Mouse (Mus musculus) myocyte (in vitro differentiated cells): Measurements from ENCODE around the gene Sipa1. TPM values are rescaled to one million over a fixed set of nuclear protein-coding genes. Genes with fewer than 3 reads are reported as not detected.
A peak's percentile ranks its signal among the peaks of the same experiment; 100 is the strongest.

Source experiments
- H3K27me3 ChIP-seq: one replicate; pipeline ENCODE4 v1.6.1; 2011; ENCODE audit not compliant: control insufficient read depth, insufficient read depth, insufficient read length
- H3K36me3 ChIP-seq: one replicate; pipeline ENCODE4 v1.6.1; 2011; ENCODE audit not compliant: control insufficient read depth, insufficient read depth
- H3K4me2 ChIP-seq: one replicate; pipeline ENCODE4 v1.6.1; 2011; ENCODE audit warnings: low read depth, control low read depth
- H3K4me3 ChIP-seq: one replicate; pipeline ENCODE4 v1.5.1; 2011; ENCODE audit warnings: mild to moderate bottlenecking, control low read depth, moderate library complexity
- H3K79me2 ChIP-seq: one replicate; pipeline ENCODE4 v1.6.1; 2011; ENCODE audit not compliant: control insufficient read depth, insufficient read depth
- H3ac ChIP-seq: one replicate; pipeline ENCODE4 v1.6.1; 2011; ENCODE audit not compliant: control insufficient read depth, insufficient read length
- CEBPB ChIP-seq: IDR thresholded peaks from 2 replicates; pipeline ENCODE4 v1.6.1; 2011; ENCODE audit warnings: mild to moderate bottlenecking, moderate library complexity; ENCODE audit not compliant: poor library complexity, insufficient read depth, severe bottlenecking
- E2F4 ChIP-seq: IDR thresholded peaks from one replicate; pipeline ENCODE4 v1.6.1; 2011; ENCODE audit warnings: mild to moderate bottlenecking, control low read depth, moderate library complexity; ENCODE audit not compliant: insufficient read depth
- MAX ChIP-seq: IDR thresholded peaks from one replicate; pipeline ENCODE4 v1.6.1; 2011; ENCODE audit warnings: low read depth, mild to moderate bottlenecking, control low read depth
- MYOD1 ChIP-seq, 3 experiments: IDR thresholded peaks; one replicate each; pipeline ENCODE4 v1.6.1; 2011; ENCODE audit warnings: control low read depth in 2 of 3, low read depth in 2 of 3, mild to moderate bottlenecking in 2 of 3, moderate library complexity in 1 of 3; ENCODE audit not compliant: insufficient read length in 2 of 3, control insufficient read depth in 1 of 3
- MYOG ChIP-seq, 3 experiments: IDR thresholded peaks; one replicate each; pipeline ENCODE4 v1.6.1; 2011; ENCODE audit warnings: control low read depth in 2 of 3, low read depth in 2 of 3, mild to moderate bottlenecking in 2 of 3; ENCODE audit not compliant: insufficient read length in 2 of 3, control insufficient read depth in 1 of 3, insufficient read depth in 1 of 3
- POLR2A ChIP-seq: IDR thresholded peaks from one replicate; pipeline ENCODE4 v1.6.1; 2011; ENCODE audit warnings: low read depth, mild to moderate bottlenecking, control low read depth, moderate library complexity; ENCODE audit not compliant: insufficient read length
- POLR2AphosphoS2 ChIP-seq: IDR thresholded peaks from one replicate; pipeline ENCODE4 v1.6.1; 2011; ENCODE audit warnings: low read depth, control low read depth; ENCODE audit not compliant: insufficient read length
- REST ChIP-seq: IDR thresholded peaks from one replicate; pipeline ENCODE4 v1.6.1; 2011; ENCODE audit warnings: mild to moderate bottlenecking, control low read depth, moderate library complexity; ENCODE audit not compliant: insufficient read depth, insufficient read length
- SRF ChIP-seq: IDR thresholded peaks from one replicate; pipeline ENCODE4 v1.6.1; 2011; ENCODE audit warnings: low read depth; ENCODE audit not compliant: control insufficient read depth, insufficient read length
- TCF12 ChIP-seq: IDR thresholded peaks from one replicate; pipeline ENCODE4 v1.6.1; 2011; ENCODE audit warnings: mild to moderate bottlenecking, control low read depth; ENCODE audit not compliant: poor library complexity, insufficient read depth, severe bottlenecking
- TCF3 ChIP-seq: IDR thresholded peaks from one replicate; pipeline ENCODE4 v1.6.1; 2011; ENCODE audit warnings: low read depth, control low read depth; ENCODE audit not compliant: insufficient read length
- USF1 ChIP-seq: IDR thresholded peaks from one replicate; pipeline ENCODE4 v1.6.1; 2011; ENCODE audit warnings: low read depth, mild to moderate bottlenecking, control low read depth, moderate library complexity
- polyA plus RNA-seq: library from polyadenylated mRNA; unstranded; fragments of >200 nt; fragmentation: generic; extraction: Trizol; gene quantifications from one replicate; pipeline ENCODE4 v1.2.1, GENCODE M21; 2012; ENCODE audit warnings: missing spikeins

Sipa1 gene
- polyA plus RNA-seq, 1 experiment, result 14.4 TPM

DNA sequence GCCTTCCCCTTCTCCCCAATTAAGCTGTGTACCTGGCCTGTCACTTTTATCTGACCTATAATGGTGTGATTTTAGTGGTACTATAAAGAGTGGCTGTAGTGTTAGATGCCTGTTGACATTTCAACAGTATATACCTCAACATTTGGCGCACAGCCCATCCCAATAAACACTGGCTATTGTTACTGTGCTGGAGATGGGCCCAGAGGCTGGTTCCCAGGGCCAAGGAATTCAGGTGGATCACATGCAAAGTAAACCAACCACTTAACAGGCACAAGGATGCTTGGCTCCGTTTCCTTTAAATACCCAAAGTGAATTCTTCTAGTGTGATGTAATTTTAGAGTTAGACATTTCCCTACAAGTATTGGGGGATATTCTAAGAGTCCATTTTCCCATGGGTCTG is 48.6 kb downstream of the Sipa1 start:
- TF ChIP-seq MAX, result no peak
- Histone ChIP-seq H3K4me3 (no peak overlapping the region), H3K36me3 (no peaks in the 10 kb centered on the region), H3K27me3 (no peaks in the 10 kb centered on the region), H3K79me2 (no peaks in the 10 kb centered on the region), H3ac (no peak overlapping the region), H3K4me2 (no peak overlapping the region)

DNA sequence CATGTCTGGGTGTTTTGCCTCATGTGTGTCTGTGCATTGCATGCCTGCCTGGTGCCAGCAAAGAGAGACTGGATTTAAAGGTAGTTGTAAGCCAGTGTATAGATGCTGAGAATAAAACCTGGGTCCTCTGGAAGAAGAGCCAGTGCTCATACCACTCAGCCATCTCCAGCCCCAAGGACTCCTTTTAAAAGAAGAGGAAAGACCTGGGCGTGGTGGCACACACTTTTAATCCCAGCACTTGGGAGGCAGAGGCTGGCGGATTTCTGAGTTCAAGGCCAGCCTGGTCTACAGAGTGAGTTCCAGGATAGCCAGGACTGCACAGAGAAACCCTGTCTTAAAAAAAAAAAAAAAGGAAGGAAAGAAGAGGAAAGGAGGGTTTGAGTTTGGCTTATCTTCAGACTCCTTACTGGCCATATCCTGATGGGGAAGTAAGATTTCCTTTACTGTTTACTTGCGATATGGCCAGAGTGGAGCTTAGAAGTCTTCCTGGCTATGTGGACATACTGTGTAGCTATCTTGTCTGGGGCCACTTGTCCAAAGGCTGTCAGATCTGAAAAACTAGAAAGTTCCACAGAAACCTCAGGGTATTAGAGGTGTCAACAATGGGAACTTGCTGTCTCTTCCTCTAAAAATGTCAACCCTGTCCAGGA is 50.6 kb downstream of the Sipa1 start:
- H3K4me2 ChIP-seq, result no peak overlapping the region
- H3K4me3 ChIP-seq, result no peak overlapping the region
- H3K79me2 ChIP-seq, result peaks cover 7% of the 10 kb centered on the region
- no peak for TF ChIP-seq MYOD1 (IDR thresholded peaks at IDR 0.05; ENCODE audit: control insufficient read depth in 1 of 3, insufficient read length in 2 of 3, low read depth in 2 of 3)
- TF ChIP-seq TCF3, result no peak
- no peak for TF ChIP-seq REST
- TF ChIP-seq USF1, result no peak
- TF ChIP-seq TCF12, result no peak
- no peak for TF ChIP-seq MAX
- TF ChIP-seq POLR2AphosphoS2, result no peak
- no peak for TF ChIP-seq POLR2A
- no peak for TF ChIP-seq E2F4
- TF ChIP-seq SRF, result no peak
- no peak for TF ChIP-seq MYOG (IDR thresholded peaks at IDR 0.05; ENCODE audit: control insufficient read depth in 1 of 3, insufficient read depth in 1 of 3, insufficient read length in 2 of 3, low read depth in 2 of 3)
- TF ChIP-seq CEBPB, result no peak
- peaks cover under 1% of the 10 kb centered on the region for H3K36me3 ChIP-seq
- no peak overlapping the region for H3ac ChIP-seq
- H3K27me3 ChIP-seq, result no peaks in the 10 kb centered on the region

DNA sequence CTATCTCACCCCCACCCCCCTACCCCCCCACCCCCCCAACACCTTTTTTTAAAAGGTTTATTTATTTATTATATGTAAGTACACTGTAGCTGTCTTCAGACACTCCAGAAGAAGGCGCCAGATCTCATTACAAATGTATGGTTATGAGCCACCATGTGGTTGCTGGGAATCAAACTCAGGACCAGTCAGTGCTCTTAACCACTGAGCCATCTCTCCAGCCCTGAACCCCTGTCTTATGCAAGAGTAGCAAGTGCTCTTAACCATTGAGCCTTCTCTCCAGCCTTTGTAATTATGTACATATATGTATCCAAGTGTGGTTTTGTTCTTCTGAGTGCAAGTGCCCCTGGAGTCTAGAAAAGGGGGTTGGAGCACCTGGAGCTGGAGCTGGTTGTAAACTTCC is 51.5 kb downstream of the Sipa1 start:
- H3K27me3 ChIP-seq, result no peaks in the 10 kb centered on the region

DNA sequence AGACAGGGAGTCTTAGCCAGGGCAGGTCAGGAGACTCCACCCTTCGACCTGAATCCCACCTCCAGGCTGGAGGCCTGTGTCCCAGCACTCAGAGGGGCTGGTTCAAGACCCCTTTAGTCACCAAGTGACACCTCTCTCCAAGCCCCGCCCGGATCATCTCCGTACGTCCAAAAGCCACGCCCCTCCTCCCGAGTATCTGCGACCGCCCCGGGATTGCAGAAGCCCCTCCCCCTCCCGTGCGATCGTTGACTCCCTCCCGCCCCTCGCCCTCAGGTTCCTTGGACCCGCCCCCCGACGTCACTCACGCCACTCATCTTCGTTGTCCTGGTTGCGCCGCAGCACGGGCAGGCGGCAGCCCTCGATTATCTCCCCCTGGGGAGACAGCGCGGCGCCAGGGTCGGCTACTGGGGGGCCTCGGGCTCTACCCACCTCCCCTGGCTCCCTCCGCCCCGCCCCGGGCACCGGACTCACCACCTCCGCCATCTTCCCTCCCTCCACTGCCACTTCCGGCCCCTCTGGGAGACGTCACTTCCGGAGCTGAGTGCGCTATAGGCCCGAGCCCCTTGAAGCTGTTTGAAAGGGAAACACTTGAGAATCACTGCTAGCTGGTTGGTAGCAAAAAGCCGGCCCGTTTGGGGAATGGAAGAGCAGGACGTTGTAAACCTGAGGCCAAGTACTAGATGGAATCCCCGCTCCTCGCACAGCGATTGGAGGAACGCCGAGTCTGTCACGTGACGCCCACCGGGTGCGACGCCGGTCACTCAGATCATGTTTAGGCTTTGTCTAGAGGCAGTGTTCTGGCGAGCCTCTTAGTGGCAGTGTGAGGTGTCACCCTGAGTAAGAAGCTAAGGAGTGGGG is 53.7 kb downstream of the Sipa1 start, which contains the start of gene Kat5:
Gene Kat5, minus strand, starts transcription at position 691 of the 858 bp plus-strand sequence.
- Histone ChIP-seq H3K4me2 (peak within 1 kb of the TSS; percentile 87), H3ac (peak within 1 kb of the TSS; percentile 43), H3K36me3 (peaks cover 21% of the 10 kb centered on the region), H3K79me2 (peaks cover 7% of the 10 kb centered on the region), H3K27me3 (no peaks in the 10 kb centered on the region), H3K4me3 (peak within 1 kb of the TSS; percentile 53)
- no peak for TF ChIP-seq MYOD1 (IDR thresholded peaks at IDR 0.05; ENCODE audit: control insufficient read depth in 1 of 3, insufficient read length in 2 of 3, low read depth in 2 of 3)
- TF ChIP-seq POLR2A, result peak; percentile 55
- peak; percentile 33 for TF ChIP-seq POLR2AphosphoS2
- TF ChIP-seq MAX, result no peak
- peak; percentile 97 for TF ChIP-seq USF1
- no peak for TF ChIP-seq TCF12

More for the DNA sequence above, 51.5 kb downstream of the Sipa1 start:
- no peak for TF ChIP-seq SRF
- Histone ChIP-seq H3K4me3 (no peak overlapping the region), H3K4me2 (no peak overlapping the region), H3K79me2 (peaks cover 7% of the 10 kb centered on the region), H3ac (no peak overlapping the region), H3K36me3 (peaks cover 10% of the 10 kb centered on the region)

DNA sequence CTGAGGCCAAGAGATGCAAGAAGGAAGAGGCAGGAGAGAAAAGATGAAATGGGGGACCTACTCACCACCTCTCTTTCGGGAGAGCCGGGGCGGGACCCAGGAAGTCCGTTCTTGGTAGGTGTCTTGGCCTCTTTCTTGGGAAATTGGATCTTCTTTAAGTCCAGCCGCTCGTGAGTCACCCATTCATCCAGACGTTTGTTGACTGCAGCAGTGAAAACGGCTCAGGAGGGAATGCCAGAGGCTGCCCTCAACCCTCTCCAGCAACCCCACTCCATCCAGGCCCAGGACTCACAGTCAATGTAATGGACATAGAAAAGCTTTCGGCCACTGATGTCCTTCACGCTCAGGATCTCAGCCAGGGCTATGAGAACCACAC is 54.3 kb downstream of the Sipa1 start:
- Histone ChIP-seq H3K4me2 (peak overlapping the region; percentile 68), H3K79me2 (peaks cover 7% of the 10 kb centered on the region), H3K4me3 (peak overlapping the region; percentile 53), H3K27me3 (no peaks in the 10 kb centered on the region), H3ac (peak overlapping the region; percentile 43), H3K36me3 (peaks cover 24% of the 10 kb centered on the region)
- TF ChIP-seq CEBPB (no peak), POLR2AphosphoS2 (no peak)
